Mouse (Mus musculus) olfactory bulb, adult 2 months (tissue): Measurements from ENCODE around the gene Fbxw8. TPM values are rescaled to one million over a fixed set of nuclear protein-coding genes. Genes with fewer than 3 reads are reported as not detected.
A peak's percentile ranks its signal among the peaks of the same experiment; 100 is the strongest.

Experiments used
- H3K27ac ChIP-seq: fragments of 200-500 bp; 2 replicates; pipeline ENCODE4 v1.5.1; 2012; ENCODE audit warnings: low read depth, low read length; ENCODE audit not compliant: insufficient read depth
- H3K4me1 ChIP-seq: fragments of 200-500 bp; 2 replicates; pipeline ENCODE4 v1.6.1; 2012; ENCODE audit warnings: low read length; ENCODE audit not compliant: control insufficient read depth, insufficient read depth
- H3K4me3 ChIP-seq: fragments of 200-500 bp; 2 replicates; pipeline ENCODE4 v1.5.1; 2012; ENCODE audit warnings: mild to moderate bottlenecking, low read depth, low read length, moderate library complexity; ENCODE audit not compliant: insufficient read depth
- CTCF ChIP-seq: fragments of 200-500 bp; IDR thresholded peaks from 2 replicates; pipeline ENCODE4 v1.5.1; 2012; ENCODE audit warnings: low read depth, mild to moderate bottlenecking, low read length, moderate library complexity; ENCODE audit not compliant: insufficient read depth
- POLR2A ChIP-seq: fragments of 200-500 bp; IDR thresholded peaks from 2 replicates; pipeline ENCODE4 v1.6.1; 2012; ENCODE audit warnings: mild to moderate bottlenecking, low read depth, low read length, moderate library complexity; ENCODE audit not compliant: insufficient read depth
- WGBS: fragments of 180-500 bp; shearing (Covaris S2); methylation state at CpG from one replicate; pipeline ENCODE4 v1.1.7; 2018; 5-methylcytosine and 5-hydroxymethylcytosine counted together
- polyA plus RNA-seq: library from polyadenylated mRNA; stranded (reverse); fragments of >200 nt; gene quantifications from 2 replicates; pipeline ENCODE4 v1.2.4, GENCODE M21; 2012; ENCODE audit warnings: low replicate concordance; ENCODE audit not compliant: missing spikeins, insufficient read depth, insufficient read length

Fbxw8 gene
- polyA plus RNA-seq, 1 experiment = not detected

- WGBS = 1% methylated on average over 61 of the region's 63 CpGs
- Histone ChIP-seq H3K27ac (no peak within 1 kb of the TSS), H3K4me1 (peaks cover 50% of the 10 kb centered on the region), H3K4me3 (peak within 1 kb of the TSS; percentile 64)
- 0 out of 2 replicates have a peak, but pooled peaks have one; percentile 17 for TF ChIP-seq POLR2A
- TF ChIP-seq CTCF = no peak
These were observed 127.5 kb downstream of the Fbxw8 start, which contains the start of gene Tesc for GRCm38 (mm10) chr5:118027698-118028190. Gene Tesc, plus strand, starts transcription at chr5:118027743.

- WGBS = 8% methylated on average over 39 of the region's 39 CpGs
- no peak overlapping the region for H3K27ac ChIP-seq
These were observed 128.1 kb downstream of the Fbxw8 start for GRCm38 (mm10) chr5:118027101-118027697.

GRCm38 (mm10) chr5:118026343-118026742 lies 128.9 kb downstream of the Fbxw8 start:
- TF ChIP-seq POLR2A (no peak), CTCF (no peak)
- 17% methylated on average over 13 of the region's 13 CpGs for WGBS

More at GRCm38 (mm10) chr5:118027101-118027697, 128.1 kb downstream of the Fbxw8 start:
- Histone ChIP-seq H3K4me3 (peak overlapping the region; percentile 64), H3K4me1 (peaks cover 50% of the 10 kb centered on the region)
- TF ChIP-seq POLR2A (no peak), CTCF (no peak)

GRCm38 (mm10) chr5:118025880-118026279 lies 129.4 kb downstream of the Fbxw8 start:
- H3K4me1 ChIP-seq = peaks cover 41% of the 10 kb centered on the region
- TF ChIP-seq CTCF (no peak), POLR2A (no peak)
- WGBS = 35% methylated on average over 12 of the region's 12 CpGs
- no peak overlapping the region for H3K4me3 ChIP-seq
- no peak overlapping the region for H3K27ac ChIP-seq

More at GRCm38 (mm10) chr5:118026343-118026742, 128.9 kb downstream of the Fbxw8 start:
- Histone ChIP-seq H3K4me3 (no peak overlapping the region), H3K4me1 (peaks cover 45% of the 10 kb centered on the region), H3K27ac (no peak overlapping the region)

- H3K4me3 ChIP-seq = no peak overlapping the region
- TF ChIP-seq POLR2A (no peak), CTCF (no peak)
- 77% methylated on average over 3 of the region's 3 CpGs for WGBS
- H3K27ac ChIP-seq = no peak overlapping the region
- H3K4me1 ChIP-seq = peaks cover 17% of the 10 kb centered on the region
These were observed 132.2 kb downstream of the Fbxw8 start for GRCm38 (mm10) chr5:118023053-118023452.

GRCm38 (mm10) chr5:118019905-118020304 lies 135.4 kb downstream of the Fbxw8 start:
- no peak overlapping the region for H3K4me3 ChIP-seq
- no peak for TF ChIP-seq CTCF
- no peak for TF ChIP-seq POLR2A
- peaks cover 9% of the 10 kb centered on the region; the same call in 1 of the 2 replicates for H3K4me1 ChIP-seq
- H3K27ac ChIP-seq = no peak overlapping the region
- WGBS = 83% methylated on average over 11 of the region's 11 CpGs

GRCm38 (mm10) chr5:118017527-118017926 lies 137.7 kb downstream of the Fbxw8 start:
- WGBS = 46% methylated on average over 5 of the region's 5 CpGs
- Histone ChIP-seq H3K4me3 (no peak overlapping the region), H3K27ac (no peak overlapping the region), H3K4me1 (peaks cover 11% of the 10 kb centered on the region; the same call in 1 of the 2 replicates)
- TF ChIP-seq POLR2A (no peak), CTCF (no peak)

GRCm38 (mm10) chr5:118015669-118016068 lies 139.6 kb downstream of the Fbxw8 start:
- Histone ChIP-seq H3K27ac (no peak overlapping the region), H3K4me1 (peaks cover 14% of the 10 kb centered on the region; the same call in 1 of the 2 replicates), H3K4me3 (no peak overlapping the region)
- TF ChIP-seq CTCF = no peak
- no peak for TF ChIP-seq POLR2A
- WGBS = 88% methylated on average over 2 of the region's 2 CpGs

GRCm38 (mm10) chr5:118015028-118015427 lies 140.2 kb downstream of the Fbxw8 start:
- no peak for TF ChIP-seq POLR2A
- no peak for TF ChIP-seq CTCF
- H3K4me3 ChIP-seq = no peak overlapping the region
- 33% methylated on average over 12 of the region's 12 CpGs for WGBS
- H3K27ac ChIP-seq = no peak overlapping the region
- peaks cover 14% of the 10 kb centered on the region; the same call in 1 of the 2 replicates for H3K4me1 ChIP-seq

Other genes starting within 250 kb of the Fbxw8 start
- gene Fbxo21, start 178.7 kb downstream of the Fbxw8 start, polyA plus RNA-seq = not detected in 2 replicates
- gene Tesc, start 127.7 kb downstream of the Fbxw8 start, polyA plus RNA-seq = not detected in 2 replicates
- gene Hrk, start 9.2 kb upstream of the Fbxw8 start, polyA plus RNA-seq = not detected in 2 replicates
- gene Rnft2, start 89.7 kb upstream of the Fbxw8 start, polyA plus RNA-seq = not detected in 2 replicates
- not detected in 2 replicates for gene 2410131K14Rik, start 89.8 kb upstream of the Fbxw8 start, polyA plus RNA-seq